Mouse (Mus musculus) olfactory bulb, adult 2 months (tissue): ENCODE results near the gene B230104I21Rik. TPM values are rescaled to one million over a fixed set of nuclear protein-coding genes. Genes with fewer than 3 reads are reported as not detected.

Experiments used
- H3K27ac ChIP-seq: fragments of 200-500 bp; 2 replicates; pipeline ENCODE4 v1.5.1; 2012; ENCODE audit warnings: low read depth, low read length; ENCODE audit not compliant: insufficient read depth
- H3K4me1 ChIP-seq: fragments of 200-500 bp; 2 replicates; pipeline ENCODE4 v1.6.1; 2012; ENCODE audit warnings: low read length; ENCODE audit not compliant: control insufficient read depth, insufficient read depth
- H3K4me3 ChIP-seq: fragments of 200-500 bp; 2 replicates; pipeline ENCODE4 v1.5.1; 2012; ENCODE audit warnings: mild to moderate bottlenecking, low read depth, low read length, moderate library complexity; ENCODE audit not compliant: insufficient read depth
- CTCF ChIP-seq: fragments of 200-500 bp; IDR thresholded peaks from 2 replicates; pipeline ENCODE4 v1.5.1; 2012; ENCODE audit warnings: low read depth, mild to moderate bottlenecking, low read length, moderate library complexity; ENCODE audit not compliant: insufficient read depth
- POLR2A ChIP-seq: fragments of 200-500 bp; IDR thresholded peaks from 2 replicates; pipeline ENCODE4 v1.6.1; 2012; ENCODE audit warnings: mild to moderate bottlenecking, low read depth, low read length, moderate library complexity; ENCODE audit not compliant: insufficient read depth
- WGBS: fragments of 180-500 bp; shearing (Covaris S2); methylation state at CpG from one replicate; pipeline ENCODE4 v1.1.7; 2018; 5-methylcytosine and 5-hydroxymethylcytosine counted together
- polyA plus RNA-seq: library from polyadenylated mRNA; stranded (reverse); fragments of >200 nt; gene quantifications from 2 replicates; pipeline ENCODE4 v1.2.4, GENCODE M21; 2012; ENCODE audit warnings: low replicate concordance; ENCODE audit not compliant: missing spikeins, insufficient read depth, insufficient read length

B230104I21Rik gene
- polyA plus RNA-seq, 1 experiment = not detected

GRCm38 (mm10) chr4:154385208-154385607 lies 49.3 kb downstream of the B230104I21Rik start:
- H3K4me3 ChIP-seq = no peak overlapping the region
- TF ChIP-seq POLR2A (no peak), CTCF (no peak)
- 61% methylated on average over 8 of the region's 8 CpGs for WGBS
- H3K27ac ChIP-seq = no peak overlapping the region
- peaks cover 11% of the 10 kb centered on the region for H3K4me1 ChIP-seq

GRCm38 (mm10) chr4:154385918-154386317 lies 50.0 kb downstream of the B230104I21Rik start:
- Histone ChIP-seq H3K4me1 (peaks cover 13% of the 10 kb centered on the region), H3K4me3 (no peak overlapping the region), H3K27ac (no peak overlapping the region)
- TF ChIP-seq CTCF (no peak), POLR2A (no peak)
- WGBS = 79% methylated on average over 2 of the region's 2 CpGs

GRCm38 (mm10) chr4:154386810-154387209 lies 50.9 kb downstream of the B230104I21Rik start:
- H3K4me3 ChIP-seq = no peak overlapping the region
- 73% methylated on average over 8 of the region's 8 CpGs for WGBS
- TF ChIP-seq CTCF (no peak), POLR2A (no peak)
- peaks cover 12% of the 10 kb centered on the region for H3K4me1 ChIP-seq
- no peak overlapping the region for H3K27ac ChIP-seq

- Histone ChIP-seq H3K4me3 (no peak overlapping the region), H3K27ac (no peak overlapping the region), H3K4me1 (peaks cover 12% of the 10 kb centered on the region)
- TF ChIP-seq CTCF (no peak), POLR2A (no peak)
- WGBS = 98% methylated on average over 2 of the region's 2 CpGs
Measured at GRCm38 (mm10) chr4:154389641-154390040, 53.7 kb downstream of the B230104I21Rik start.

GRCm38 (mm10) chr4:154390333-154391080 lies 54.6 kb downstream of the B230104I21Rik start:
- no peak overlapping the region for H3K27ac ChIP-seq
- no peak for TF ChIP-seq CTCF
- no peak for TF ChIP-seq POLR2A
- 54% methylated on average over 20 of the region's 20 CpGs for WGBS
- no peak overlapping the region for H3K4me3 ChIP-seq
- H3K4me1 ChIP-seq = peaks cover 8% of the 10 kb centered on the region

GRCm38 (mm10) chr4:154392641-154393040 lies 56.7 kb downstream of the B230104I21Rik start:
- H3K4me3 ChIP-seq = no peak overlapping the region
- H3K27ac ChIP-seq = no peak overlapping the region
- peaks cover 11% of the 10 kb centered on the region for H3K4me1 ChIP-seq
- TF ChIP-seq POLR2A (no peak), CTCF (no peak)
- 90% methylated on average over 1 of the region's 1 CpGs for WGBS

GRCm38 (mm10) chr4:154393196-154394122 lies 57.5 kb downstream of the B230104I21Rik start:
- WGBS = 44% methylated on average over 18 of the region's 18 CpGs
- no peak overlapping the region for H3K4me3 ChIP-seq
- H3K4me1 ChIP-seq = peaks cover 11% of the 10 kb centered on the region
- TF ChIP-seq POLR2A (no peak), CTCF (peak; percentile 37; the same call in 1 of the 2 replicates)
- H3K27ac ChIP-seq = 0 out of 2 replicates have a peak overlapping the region, but pooled peaks have one; percentile 2

GRCm38 (mm10) chr4:154394123-154394722 lies 58.3 kb downstream of the B230104I21Rik start:
- TF ChIP-seq CTCF (no peak), POLR2A (no peak)
- 59% methylated on average over 7 of the region's 7 CpGs for WGBS
- H3K27ac ChIP-seq = no peak overlapping the region
- H3K4me1 ChIP-seq = peaks cover 11% of the 10 kb centered on the region
- H3K4me3 ChIP-seq = no peak overlapping the region

GRCm38 (mm10) chr4:154396652-154397301 lies 60.9 kb downstream of the B230104I21Rik start:
- H3K4me1 ChIP-seq = peaks cover 15% of the 10 kb centered on the region
- H3K27ac ChIP-seq = no peak overlapping the region
- H3K4me3 ChIP-seq = no peak overlapping the region
- TF ChIP-seq CTCF (no peak), POLR2A (no peak)
- WGBS = 47% methylated on average over 14 of the region's 14 CpGs

Other genes with a start within 250 kb of the B230104I21Rik start
- gene Trp73, start 195.9 kb upstream of the B230104I21Rik start, polyA plus RNA-seq = not detected in 2 replicates
- not detected in 2 replicates for gene Wrap73, start 193.8 kb upstream of the B230104I21Rik start, polyA plus RNA-seq
- not detected in 2 replicates for gene Tprgl, start 175.5 kb upstream of the B230104I21Rik start, polyA plus RNA-seq
- gene Megf6, start 165.4 kb upstream of the B230104I21Rik start, polyA plus RNA-seq = not detected in 2 replicates
- gene Arhgef16, start 34.5 kb upstream of the B230104I21Rik start, polyA plus RNA-seq = not detected in 2 replicates